Mouse (Mus musculus) heart, embryonic 14.5 days (tissue): Measurements from ENCODE around the gene Gm5447. TPM values are rescaled to one million over a fixed set of nuclear protein-coding genes. Genes with fewer than 3 reads are reported as not detected.

Experiments
- ATAC-seq: fragments of 200-750 bp; cut with Nextera tagmentation; 2 replicates; pipeline ENCODE4 v1.8.0; 2017; ENCODE audit warnings: low read depth, moderate TSS enrichment; ENCODE audit not compliant: insufficient number of reproducible peaks, insufficient read depth, low FRiP score
- H3K27ac ChIP-seq, 2 experiments: fragments of 200-500 bp in 1 of 2; fragments of 300-500 bp in 1 of 2; sonication (generic) in 1 of 2; replicated peaks in 1 of 2; 2 replicates each; pipeline ENCODE4 v1.5.1; 2012 to 2014; ENCODE audit warnings: low read depth in 2 of 2, low read length in 2 of 2, control low read depth in 1 of 2, mild to moderate bottlenecking in 1 of 2, mixed read lengths in 1 of 2; ENCODE audit not compliant: control insufficient read depth in 1 of 2, insufficient read depth in 1 of 2
- H3K27me3 ChIP-seq: fragments of 300-500 bp; sonication (generic); 2 replicates; pipeline ENCODE4 v1.6.1; 2014; ENCODE audit warnings: mild to moderate bottlenecking, low read length, control low read depth; ENCODE audit not compliant: control insufficient read depth, insufficient read depth
- H3K36me3 ChIP-seq: fragments of 300-500 bp; sonication (generic); 2 replicates; pipeline ENCODE4 v1.6.1; 2014; ENCODE audit warnings: mild to moderate bottlenecking, control low read depth, low read length, mixed read lengths; ENCODE audit not compliant: control insufficient read depth, insufficient read depth
- H3K4me1 ChIP-seq, 2 experiments: fragments of 200-500 bp in 1 of 2; fragments of 300-500 bp in 1 of 2; sonication (generic) in 1 of 2; 2 replicates each; pipeline ENCODE4 v1.6.1; 2012 to 2014; ENCODE audit warnings: low read length in 2 of 2, control low read depth in 1 of 2, mixed read lengths in 1 of 2; ENCODE audit not compliant: control insufficient read depth in 2 of 2, insufficient read depth in 2 of 2
- H3K4me2 ChIP-seq: fragments of 300-500 bp; sonication (generic); 2 replicates; pipeline ENCODE4 v1.6.1; 2014; ENCODE audit warnings: mild to moderate bottlenecking, low read length
- H3K4me3 ChIP-seq, 2 experiments: fragments of 200-500 bp in 1 of 2; fragments of 300-500 bp in 1 of 2; sonication (generic) in 1 of 2; 2 replicates each; pipeline ENCODE4 v1.5.1; 2012 to 2014; ENCODE audit warnings: low read length in 2 of 2, mild to moderate bottlenecking in 2 of 2, control low read depth in 1 of 2, low read depth in 1 of 2, moderate library complexity in 1 of 2; ENCODE audit not compliant: control insufficient read depth in 1 of 2, insufficient read depth in 1 of 2
- H3K9ac ChIP-seq: fragments of 300-500 bp; sonication (generic); 2 replicates; pipeline ENCODE4 v1.6.1; 2014; ENCODE audit warnings: mild to moderate bottlenecking, low read length
- H3K9me3 ChIP-seq: fragments of 300-500 bp; sonication (generic); 2 replicates; pipeline ENCODE4 v1.6.1; 2016; ENCODE audit warnings: low read length, control low read depth; ENCODE audit not compliant: control insufficient read depth
- WGBS: fragments of 180-500 bp; shearing (Covaris S2); extraction: QIAGEN DNeasy Blood & Tissue Kit; methylation state at CpG from one replicate; pipeline ENCODE4 v1.1.7; 2014; 5-methylcytosine and 5-hydroxymethylcytosine counted together
- polyA plus RNA-seq: library from polyadenylated mRNA; unstranded; fragments of >200 nt; fragmentation: Nextera tagmentation; extraction: Ambion mirVana; gene quantifications from 2 replicates; pipeline ENCODE4 v1.2.1, GENCODE M21; 2014

Gm5447 gene
- polyA plus RNA-seq, 1 experiment from 2014 or later = not detected

- Histone ChIP-seq H3K4me2 (no peak overlapping the region), H3K27me3 (no peaks in the 10 kb centered on the region), H3K27ac (no peak overlapping the region), H3K9ac (no peak overlapping the region), H3K36me3 (no peaks in the 10 kb centered on the region), H3K4me3 (no peak overlapping the region), H3K9me3 (no peaks in the 10 kb centered on the region), H3K4me1 (peaks cover 4 to 21% of the 10 kb centered on the region in 2 experiments)
- 75% methylated on average over 3 of the region's 3 CpGs for WGBS
- ATAC-seq = no peak
Observed at GRCm38 (mm10) chr13:30971047-30971446, 3.0 kb upstream of the Gm5447 start.

GRCm38 (mm10) chr13:30972102-30972501, 1.9 kb upstream of the Gm5447 start:
- H3K27me3 ChIP-seq = no peaks in the 10 kb centered on the region
- no peak overlapping the region for H3K4me3 ChIP-seq
- peaks cover 0 to 15% of the 10 kb centered on the region in 2 experiments; a peak in 3 of 4 replicates for H3K4me1 ChIP-seq
- no peak for ATAC-seq
- H3K4me2 ChIP-seq = no peak overlapping the region
- no peak overlapping the region for H3K9ac ChIP-seq
- no peaks in the 10 kb centered on the region for H3K9me3 ChIP-seq
- H3K36me3 ChIP-seq = no peaks in the 10 kb centered on the region
- WGBS = 86% methylated on average over 2 of the region's 2 CpGs
- H3K27ac ChIP-seq = no peak overlapping the region

GRCm38 (mm10) chr13:30974247-30974630, 235 bp downstream of the Gm5447 start:
- Histone ChIP-seq H3K4me2 (peak overlapping the region; percentile 79), H3K27me3 (no peaks in the 10 kb centered on the region), H3K9me3 (no peaks in the 10 kb centered on the region), H3K4me1 (peaks cover 0 to 3% of the 10 kb centered on the region in 2 experiments; a peak in 2 of 4 replicates), H3K4me3 (peak overlapping the region; percentile 76 to 97), H3K36me3 (no peaks in the 10 kb centered on the region), H3K27ac (no peak overlapping the region; a peak in 1 of 4 replicates), H3K9ac (peak overlapping the region; percentile 90)
- WGBS = 15% methylated on average over 5 of the region's 5 CpGs
- ATAC-seq = 0 out of 2 replicates have a peak, but pooled peaks have one; percentile 24

- no peak overlapping the region for H3K27ac ChIP-seq
- ATAC-seq = no peak
- no peaks in the 10 kb centered on the region for H3K9me3 ChIP-seq
- WGBS = 63% methylated on average over 8 of the region's 8 CpGs
- H3K4me1 ChIP-seq = no peaks in the 10 kb centered on the region; a peak in 1 of 4 replicates
- H3K27me3 ChIP-seq = no peaks in the 10 kb centered on the region
- no peak overlapping the region for H3K4me3 ChIP-seq
- no peaks in the 10 kb centered on the region for H3K36me3 ChIP-seq
- no peak overlapping the region for H3K4me2 ChIP-seq
- H3K9ac ChIP-seq = no peak overlapping the region
Observed at GRCm38 (mm10) chr13:30976536-30977084, 2.6 kb downstream of the Gm5447 start.

GRCm38 (mm10) chr13:30978224-30978623, 4.2 kb downstream of the Gm5447 start:
- Histone ChIP-seq H3K4me1 (no peaks in the 10 kb centered on the region; a peak in 1 of 4 replicates), H3K27me3 (no peaks in the 10 kb centered on the region), H3K4me2 (no peak overlapping the region), H3K36me3 (no peaks in the 10 kb centered on the region), H3K27ac (no peak overlapping the region), H3K9ac (no peak overlapping the region), H3K9me3 (no peaks in the 10 kb centered on the region), H3K4me3 (no peak overlapping the region)
- 64% methylated on average over 4 of the region's 4 CpGs for WGBS
- ATAC-seq = no peak

GRCm38 (mm10) chr13:30981666-30982065, 7.7 kb downstream of the Gm5447 start:
- Histone ChIP-seq H3K27ac (no peak overlapping the region), H3K9ac (no peak overlapping the region), H3K4me3 (no peak overlapping the region), H3K4me2 (no peak overlapping the region), H3K27me3 (no peaks in the 10 kb centered on the region), H3K9me3 (no peaks in the 10 kb centered on the region), H3K36me3 (no peaks in the 10 kb centered on the region), H3K4me1 (peaks cover 4 to 6% of the 10 kb centered on the region in 2 experiments; a peak in 2 of 4 replicates)
- 61% methylated on average over 1 of the region's 1 CpGs for WGBS
- no peak for ATAC-seq

- H3K4me1 ChIP-seq = peaks cover 4 to 6% of the 10 kb centered on the region in 2 experiments; a peak in 2 of 4 replicates
- H3K9me3 ChIP-seq = no peaks in the 10 kb centered on the region
- H3K27ac ChIP-seq = peak overlapping the region in 1 of 2 experiments; percentile 58; a peak in 2 of 4 replicates
- ATAC-seq = no peak
- H3K9ac ChIP-seq = peak overlapping the region; percentile 71
- peak overlapping the region; percentile 37 to 51 for H3K4me3 ChIP-seq
- no peaks in the 10 kb centered on the region for H3K27me3 ChIP-seq
- peak overlapping the region; percentile 97 for H3K4me2 ChIP-seq
- no peaks in the 10 kb centered on the region for H3K36me3 ChIP-seq
- 14% methylated on average over 13 of the region's 13 CpGs for WGBS
Observed at GRCm38 (mm10) chr13:30985275-30985597, 11.2 kb downstream of the Gm5447 start.
